In the genomic region with DNA sequence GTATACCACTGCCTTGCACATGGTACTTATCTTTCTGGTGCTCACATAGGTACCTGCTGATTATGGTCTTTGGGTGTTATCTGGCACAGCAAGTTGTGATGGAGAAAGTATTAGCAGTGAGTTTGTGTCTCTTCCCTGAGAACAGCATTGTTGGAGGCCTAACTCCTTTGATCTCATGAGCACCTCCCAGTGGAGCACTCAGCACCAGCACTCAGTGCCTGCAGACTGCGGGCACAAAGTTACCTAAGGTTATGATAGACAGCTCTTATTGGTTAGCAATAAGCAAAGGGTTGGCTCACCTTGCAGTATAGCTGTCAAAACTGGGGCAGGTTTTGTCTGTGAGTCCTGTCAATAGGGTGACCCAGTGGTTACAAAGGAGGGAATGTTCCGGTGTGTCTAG, we compare ENCODE assay signal across 16 mouse cellular contexts. TPM values are rescaled to one million over a fixed set of nuclear protein-coding genes. Genes with fewer than 3 reads are reported as not detected.
A peak's percentile ranks its signal among the peaks of the same experiment; 100 is the strongest.
DNase-seq lines count a peak whose midpoint lies in the region; ATAC-seq lines count a peak whose summit lies in the region.
"Had no signal": no experiment of that assay in that cellular context is flagged by ENCODE, and none has a peak within 500 bp of the region (broad histone marks: within the 10 kb centered on the region; RNA-seq: fewer than 3 reads in every experiment).

No protein-coding gene starts in this region.

- peaks cover 45% of the 10 kb centered on the region for H3K4me1 ChIP-seq in megakaryocyte, embryonic 14.5 days

- DNase-seq in cerebellum, adult 9-10 months = peak; percentile 42
- no peak for DNase-seq in cerebellum, postnatal 10 days
- peak; percentile 35 for DNase-seq in c-Kit-positive CD71-positive TER-119-positive erythroid progenitor cells, embryonic 14.5 days (ENCODE audit: low spot score)
- DNase-seq in spleen, postnatal 4 days (ENCODE audit: low spot score in 2 of 2) = no peak
- DNase-seq in B cell, adult 2 months = no peak
- DNase-seq: adrenal gland, adult 8-10 months; kidney, postnatal 10 days; layer of hippocampus, adult 9-11 months; lung, postnatal 10 days; midbrain, embryonic 14.5 days had no signal

- no peaks in the 10 kb centered on the region for H3K9me3 ChIP-seq in megakaryocyte, embryonic 14.5 days
- H3K9me3 ChIP-seq: hindbrain, embryonic 15.5 days had no signal

- ATAC-seq in megakaryocyte, adult 5-6 weeks (ENCODE audit: poor library complexity, severe bottlenecking) = no peak
- peak; percentile 38 for ATAC-seq in megakaryocyte-erythroid progenitor cell, adult 5-6 weeks (replicated peaks; ENCODE audit: low FRiP score, low TSS enrichment, poor library complexity, severe bottlenecking)
- ATAC-seq: Patski had no signal

- H3K4me3 ChIP-seq in megakaryocyte, embryonic 14.5 days (replicated peaks) = peak overlapping the region; percentile 12
- H3K4me3 ChIP-seq: hindbrain, embryonic 15.5 days had no signal

- H3K36me3 ChIP-seq in megakaryocyte, embryonic 14.5 days (replicated peaks; ENCODE audit: low read length) = peaks cover 15% of the 10 kb centered on the region

- peaks cover 6% of the 10 kb centered on the region for H3K27me3 ChIP-seq in megakaryocyte, embryonic 14.5 days (replicated peaks)
- H3K27me3 ChIP-seq: hindbrain, embryonic 15.5 days; Patski had no signal

RNA-seq across cellular contexts. Expression of gene Fkbp4, which starts 1.8 kb away (rescaled TPM):
- 174 and 185 TPM in 2 replicates for polyA plus RNA-seq in megakaryocyte, embryonic 14.5 days (2012; ENCODE audit: insufficient read depth, low replicate concordance)
- 34.6 and 38.1 TPM in 2 replicates for total RNA-seq in megakaryocyte, adult 5-6 weeks (2015)
- 93.1 and 95.7 TPM in 2 replicates for total RNA-seq in megakaryocyte, adult 5-6 weeks (2017)
- total RNA-seq in megakaryocyte-erythroid progenitor cell, adult 5-6 weeks (2014; fragmentation: Nextera tagmentation) = 234 and 279 TPM in 2 replicates
- total RNA-seq in megakaryocyte-erythroid progenitor cell, adult 5-6 weeks (2017) = 419 and 525 TPM in 2 replicates

RNA-seq across cellular contexts. Expression of gene Itfg2, which starts 15.5 kb away (rescaled TPM):
- 10.0 and 20.3 TPM in 2 replicates for polyA plus RNA-seq in megakaryocyte, embryonic 14.5 days (2012; ENCODE audit: insufficient read depth, low replicate concordance)
- total RNA-seq in megakaryocyte, adult 5-6 weeks (2015) = 6.4 and 6.8 TPM in 2 replicates
- 6.2 and 14.1 TPM in 2 replicates for total RNA-seq in megakaryocyte, adult 5-6 weeks (2017)
- total RNA-seq in megakaryocyte-erythroid progenitor cell, adult 5-6 weeks (2014; fragmentation: Nextera tagmentation) = 39.1 and 52.6 TPM in 2 replicates
- total RNA-seq in megakaryocyte-erythroid progenitor cell, adult 5-6 weeks (2017) = 19.3 and 24.7 TPM in 2 replicates

RNA-seq across cellular contexts. Expression of gene Nrip2, which starts 41.1 kb away (rescaled TPM):
- not detected in 2 replicates for polyA plus RNA-seq in megakaryocyte, embryonic 14.5 days (2012; ENCODE audit: insufficient read depth, low replicate concordance)
- not detected in 2 replicates for total RNA-seq in megakaryocyte, adult 5-6 weeks (2015)
- total RNA-seq in megakaryocyte, adult 5-6 weeks (2017) = 0.15 TPM in 1 of 2 replicates, not detected in the other
- not detected in 2 replicates for total RNA-seq in megakaryocyte-erythroid progenitor cell, adult 5-6 weeks (2014; fragmentation: Nextera tagmentation)
- total RNA-seq in megakaryocyte-erythroid progenitor cell, adult 5-6 weeks (2017) = not detected in 2 replicates
- total RNA-seq: granulocyte monocyte progenitor cell, adult 5-6 weeks had no signal

Comparison
In these comparisons a context has a peak if more than half of its experiments do, and no peak if none do; other contexts are left out.
1. DNase-seq: peak in cerebellum, adult 9-10 months (single experiment) and c-Kit-positive CD71-positive TER-119-positive erythroid progenitor cells, embryonic 14.5 days (single experiment); none in cerebellum, postnatal 10 days (0 of 2), spleen, postnatal 4 days (0 of 2) and B cell, adult 2 months (0 of 2).